Mouse (Mus musculus) myocyte (in vitro differentiated cells): ENCODE data around the gene Mum1.

Experiments
- CEBPB ChIP-seq: IDR thresholded peaks from 2 replicates; pipeline ENCODE4 v1.6.1; 2011; ENCODE audit warnings: mild to moderate bottlenecking, moderate library complexity; ENCODE audit not compliant: poor library complexity, insufficient read depth, severe bottlenecking
- MAX ChIP-seq: IDR thresholded peaks from one replicate; pipeline ENCODE4 v1.6.1; 2011; ENCODE audit warnings: low read depth, mild to moderate bottlenecking, control low read depth
- MYOG ChIP-seq, 3 experiments: IDR thresholded peaks; one replicate each; pipeline ENCODE4 v1.6.1; 2011; ENCODE audit warnings: control low read depth in 2 of 3, low read depth in 2 of 3, mild to moderate bottlenecking in 2 of 3; ENCODE audit not compliant: insufficient read length in 2 of 3, control insufficient read depth in 1 of 3, insufficient read depth in 1 of 3
- POLR2A ChIP-seq: IDR thresholded peaks from one replicate; pipeline ENCODE4 v1.6.1; 2011; ENCODE audit warnings: low read depth, mild to moderate bottlenecking, control low read depth, moderate library complexity; ENCODE audit not compliant: insufficient read length

DNA sequence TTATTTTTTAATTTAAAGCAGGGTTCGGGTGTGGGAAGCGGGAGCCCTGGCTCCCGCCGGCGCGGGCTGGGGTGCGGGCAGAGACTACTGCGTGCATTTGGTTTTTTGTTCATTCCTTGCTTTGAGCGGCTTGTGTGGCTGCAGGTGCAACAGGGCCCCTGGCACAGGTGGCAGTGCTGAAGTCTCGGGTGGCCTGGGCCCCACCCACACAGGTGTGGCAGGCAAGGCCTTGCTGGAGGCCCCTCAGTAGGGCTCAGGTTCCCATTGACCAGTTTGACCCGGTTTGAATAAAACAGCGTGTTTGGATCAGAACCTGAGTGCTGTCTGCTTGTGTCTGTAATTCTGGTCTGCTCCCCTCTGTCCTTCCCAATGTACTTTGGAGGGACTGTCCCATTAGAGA, 61.9 kb downstream of the Mum1 start:
- no peak for TF ChIP-seq POLR2A
- no peak for TF ChIP-seq CEBPB
- TF ChIP-seq MYOG (IDR thresholded peaks at IDR 0.05; ENCODE audit: control insufficient read depth in 1 of 3, insufficient read depth in 1 of 3, insufficient read length in 2 of 3, low read depth in 2 of 3) = no peak
- TF ChIP-seq MAX = no peak
